Mouse (Mus musculus) left cerebral cortex, postnatal 14 days (tissue): Measurements from ENCODE around the gene Vmn1r227. TPM values are rescaled to one million over a fixed set of nuclear protein-coding genes. Genes with fewer than 3 reads are reported as not detected.

Source experiments
- DNase-seq, 2 experiments: peaks; one replicate each; pipeline ENCODE4 v3.0.0; 2021 to 2022; ENCODE audit warnings: low spot score in 2 of 2, mixed read lengths in 1 of 2
- intact Hi-C: fragments of 180-260 bp; cut with DNase I; formaldehyde crosslinking; loops from one replicate; pipeline ENCODE4 v1.15.1; 2025
- long read RNA-seq, 2 experiments: library from polyadenylated mRNA; stranded (forward); transcript quantifications; one replicate each; pipeline ENCODE4 v2.0.0; 2021
- total RNA-seq, 2 experiments: library from RNA; stranded (reverse); gene quantifications; 2 replicates each; pipeline ENCODE4 v1.2.3; 2021

Gene Vmn1r227
- not detected for total RNA-seq
- long read RNA-seq, experiment 1, result 0 reads
- long read RNA-seq, experiment 2, result 0 reads

DNA sequence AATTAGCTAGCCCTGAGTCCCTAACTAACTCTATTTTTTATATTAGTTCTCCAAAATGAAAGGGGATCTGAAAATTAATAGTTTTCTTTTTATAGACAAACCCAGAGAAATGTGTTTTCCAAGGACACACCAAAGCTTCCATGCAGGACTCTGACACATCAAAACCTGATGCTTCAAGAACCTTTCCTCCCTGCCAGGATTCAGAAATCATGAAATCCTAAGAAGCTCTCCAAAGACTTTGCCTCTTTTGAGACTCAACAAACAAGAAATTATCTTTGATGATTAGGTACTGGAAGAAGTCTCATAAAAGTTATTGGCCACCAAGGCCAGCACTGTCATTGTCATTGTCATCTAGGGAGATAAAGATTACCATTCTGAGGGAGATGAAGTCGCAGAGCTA, at the start of gene Vmn1r227:
Gene Vmn1r227 (plus strand): TSS at position 301 of the 400 bp plus-strand sequence.
- DNase-seq, result no peak
- intact Hi-C loops, result no loop called here

GRCm38 (mm10) chr17:20682543-20682942, 47.1 kb upstream of the Vmn1r227 start, which contains the start of gene Vmn1r226:
Gene Vmn1r226 (plus strand): TSS chr17:20682843.
- intact Hi-C loops, result no loop called here
- no peak for DNase-seq

- intact Hi-C loops, result no loop called here
- no peak for DNase-seq
Measured at GRCm38 (mm10) chr17:20786057-20786456, 56.4 kb downstream of the Vmn1r227 start, which contains the start of gene Vmn1r228. Gene Vmn1r228 (minus strand): TSS chr17:20786157.

Other genes with a start within 250 kb of the Vmn1r227 start
- gene Vmn2r108, start 248.5 kb upstream of the Vmn1r227 start, total RNA-seq, result under 1 TPM in 1 of 2 experiments, not detected in 1; 0.07 TPM
- not detected for gene Vmn1r225, start 231.7 kb upstream of the Vmn1r227 start, total RNA-seq
- gene Vmn2r109, start 165.1 kb upstream of the Vmn1r227 start, total RNA-seq, result not detected
- not detected for gene Vmn2r110, start 133.4 kb upstream of the Vmn1r227 start, total RNA-seq
- gene Fpr-rs3, start 105.0 kb upstream of the Vmn1r227 start, total RNA-seq, result not detected
- not detected for gene Vmn1r226, start 47.0 kb upstream of the Vmn1r227 start, total RNA-seq
- not detected for gene Vmn1r228, start 56.3 kb downstream of the Vmn1r227 start, total RNA-seq
- gene Vmn1r229, start 81.7 kb downstream of the Vmn1r227 start, total RNA-seq, result under 1 TPM; 0.08 to 0.11 TPM
- not detected for gene Vmn1r230, start 110.6 kb downstream of the Vmn1r227 start, total RNA-seq
- gene Vmn1r231, start 175.2 kb downstream of the Vmn1r227 start, total RNA-seq, result under 1 TPM in 1 of 2 experiments, not detected in 1; 0.13 TPM
- gene Vmn1r232, start 189.9 kb downstream of the Vmn1r227 start, total RNA-seq, result not detected
- gene Ppp2r1a, start 215.5 kb downstream of the Vmn1r227 start, total RNA-seq, result 100 to 1,000 TPM; 719 to 758 TPM